Mouse (Mus musculus): ENCODE results near the gene Mrpl51.

The Mrpl51 gene

GRCm38 (mm10) chr6:125192016-125192714 is 564 bp downstream of the Mrpl51 start:
- peak; percentile 96 for DNase-seq (ENCODE audit: low read depth, low spot score)

DNA sequence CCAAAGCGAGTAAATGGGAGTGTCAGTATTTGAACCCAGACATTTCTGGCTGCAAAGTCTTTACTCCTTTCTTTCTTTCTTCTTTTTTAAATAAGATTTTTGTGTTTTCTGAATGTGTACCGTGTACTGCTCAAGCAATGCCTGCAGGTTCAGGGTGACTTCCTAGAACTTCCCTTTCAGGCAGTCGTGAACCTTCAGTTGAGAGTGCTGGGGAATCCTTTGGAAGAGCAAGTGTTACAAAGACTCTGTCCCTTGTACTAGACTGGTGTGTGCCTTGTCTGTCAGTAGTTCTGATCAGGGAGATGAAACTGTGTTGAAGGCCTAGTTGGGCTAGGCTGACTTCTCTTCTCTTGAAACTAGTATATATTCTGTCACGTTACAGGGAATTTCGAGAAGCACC is 1.2 kb downstream of the Mrpl51 start:
- DNase-seq (ENCODE audit: low read depth, low spot score), result no peak

GRCm38 (mm10) chr6:125193390-125193789 is 1.8 kb downstream of the Mrpl51 start:
- DNase-seq (ENCODE audit: low read depth, low spot score), result no peak

- no peak for DNase-seq (ENCODE audit: low read depth, low spot score)
These were observed 4.0 kb downstream of the Mrpl51 start for GRCm38 (mm10) chr6:125195541-125196075.

DNA sequence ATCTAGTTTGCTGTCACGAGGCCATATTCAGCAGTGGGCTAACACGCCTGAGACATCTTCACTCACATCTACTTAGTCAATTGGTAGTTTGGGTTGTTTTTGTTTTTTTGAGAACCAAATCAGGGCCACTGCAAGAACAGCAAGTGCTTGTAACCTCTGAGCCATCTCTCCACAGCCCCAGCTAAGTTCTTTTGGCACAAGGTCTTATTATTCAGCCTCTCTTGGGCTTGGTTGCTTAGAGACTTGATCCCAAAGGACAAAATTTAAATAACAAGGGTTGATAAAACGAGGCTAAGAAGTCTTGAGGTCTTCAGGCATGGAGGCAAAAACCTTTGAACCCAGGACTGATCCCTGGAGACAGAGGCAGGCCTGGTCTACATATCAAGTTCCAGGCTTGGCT is 4.7 kb downstream of the Mrpl51 start:
- DNase-seq (ENCODE audit: low read depth, low spot score), result no peak

GRCm38 (mm10) chr6:125197166-125197565 is 5.6 kb downstream of the Mrpl51 start:
- DNase-seq (ENCODE audit: low read depth, low spot score), result no peak

GRCm38 (mm10) chr6:125210436-125210835 is 18.8 kb downstream of the Mrpl51 start:
- DNase-seq (ENCODE audit: low read depth, low spot score), result no peak

GRCm38 (mm10) chr6:125212621-125213020 is 21.0 kb downstream of the Mrpl51 start:
- no peak for DNase-seq (ENCODE audit: low read depth, low spot score)

DNA sequence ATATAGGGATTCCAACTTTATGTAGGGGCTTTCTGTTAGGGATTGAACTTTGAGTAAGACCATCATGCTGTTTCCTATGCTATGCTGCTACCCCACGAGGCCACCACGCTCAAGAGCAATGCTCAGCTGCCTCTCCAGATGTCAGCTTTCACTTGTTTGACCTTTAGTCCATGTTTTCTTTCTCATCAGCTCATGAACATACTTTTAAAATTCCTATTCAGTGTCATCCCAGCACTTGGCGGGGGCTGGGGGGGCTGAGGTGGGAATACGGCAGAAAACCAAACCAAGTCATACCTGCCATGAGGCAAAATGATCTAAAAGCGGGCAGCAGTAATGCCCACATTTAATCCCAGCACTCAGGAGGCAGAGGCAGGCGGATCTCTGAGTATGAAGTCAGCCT is 21.5 kb downstream of the Mrpl51 start:
- DNase-seq (ENCODE audit: low read depth, low spot score), result no peak

GRCm38 (mm10) chr6:125213715-125214114 is 22.1 kb downstream of the Mrpl51 start:
- DNase-seq (ENCODE audit: low read depth, low spot score), result no peak

GRCm38 (mm10) chr6:125215148-125215954 is 23.8 kb downstream of the Mrpl51 start, which contains the start of gene Vamp1:
Gene Vamp1 (plus strand): TSS chr6:125215551.
- peak; percentile 95 for DNase-seq (ENCODE audit: low read depth, low spot score)

GRCm38 (mm10) chr6:125216898-125217297 is 25.3 kb downstream of the Mrpl51 start:
- DNase-seq (ENCODE audit: low read depth, low spot score), result no peak

GRCm38 (mm10) chr6:125217899-125218298 is 26.3 kb downstream of the Mrpl51 start:
- no peak for DNase-seq (ENCODE audit: low read depth, low spot score)

GRCm38 (mm10) chr6:125218963-125219362 is 27.4 kb downstream of the Mrpl51 start:
- DNase-seq (ENCODE audit: low read depth, low spot score), result peak; percentile 84

- no peak for DNase-seq (ENCODE audit: low read depth, low spot score)
These were observed 29.6 kb downstream of the Mrpl51 start for GRCm38 (mm10) chr6:125221115-125221745.

- no peak for DNase-seq (ENCODE audit: low read depth, low spot score)
These were observed 30.5 kb downstream of the Mrpl51 start for GRCm38 (mm10) chr6:125222146-125222545.

DNA sequence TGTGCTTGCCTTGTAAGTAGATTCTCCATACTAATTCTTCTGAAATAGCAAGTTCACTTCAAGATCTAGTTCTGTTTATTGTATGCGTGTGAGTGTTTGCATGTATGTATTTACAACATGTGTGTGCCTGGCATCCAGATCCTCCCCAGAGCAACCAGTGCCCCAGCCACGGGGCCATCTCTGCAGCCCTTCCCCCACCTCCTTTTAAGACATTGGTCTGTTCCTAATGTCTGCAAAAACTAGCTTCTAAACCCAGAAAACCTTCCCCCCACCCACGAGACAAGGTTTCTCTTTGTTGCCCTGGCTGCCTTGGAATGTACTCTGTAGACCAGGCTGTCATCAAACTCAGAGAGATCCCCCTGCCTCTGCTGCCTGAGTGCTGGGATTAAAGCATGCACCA is 31.0 kb downstream of the Mrpl51 start:
- DNase-seq (ENCODE audit: low read depth, low spot score), result no peak

GRCm38 (mm10) chr6:125225518-125226115 is 34.0 kb downstream of the Mrpl51 start:
- DNase-seq (ENCODE audit: low read depth, low spot score), result peak; percentile 35

- no peak for DNase-seq (ENCODE audit: low read depth, low spot score)
These were observed 39.0 kb downstream of the Mrpl51 start for GRCm38 (mm10) chr6:125230571-125230970.

DNA sequence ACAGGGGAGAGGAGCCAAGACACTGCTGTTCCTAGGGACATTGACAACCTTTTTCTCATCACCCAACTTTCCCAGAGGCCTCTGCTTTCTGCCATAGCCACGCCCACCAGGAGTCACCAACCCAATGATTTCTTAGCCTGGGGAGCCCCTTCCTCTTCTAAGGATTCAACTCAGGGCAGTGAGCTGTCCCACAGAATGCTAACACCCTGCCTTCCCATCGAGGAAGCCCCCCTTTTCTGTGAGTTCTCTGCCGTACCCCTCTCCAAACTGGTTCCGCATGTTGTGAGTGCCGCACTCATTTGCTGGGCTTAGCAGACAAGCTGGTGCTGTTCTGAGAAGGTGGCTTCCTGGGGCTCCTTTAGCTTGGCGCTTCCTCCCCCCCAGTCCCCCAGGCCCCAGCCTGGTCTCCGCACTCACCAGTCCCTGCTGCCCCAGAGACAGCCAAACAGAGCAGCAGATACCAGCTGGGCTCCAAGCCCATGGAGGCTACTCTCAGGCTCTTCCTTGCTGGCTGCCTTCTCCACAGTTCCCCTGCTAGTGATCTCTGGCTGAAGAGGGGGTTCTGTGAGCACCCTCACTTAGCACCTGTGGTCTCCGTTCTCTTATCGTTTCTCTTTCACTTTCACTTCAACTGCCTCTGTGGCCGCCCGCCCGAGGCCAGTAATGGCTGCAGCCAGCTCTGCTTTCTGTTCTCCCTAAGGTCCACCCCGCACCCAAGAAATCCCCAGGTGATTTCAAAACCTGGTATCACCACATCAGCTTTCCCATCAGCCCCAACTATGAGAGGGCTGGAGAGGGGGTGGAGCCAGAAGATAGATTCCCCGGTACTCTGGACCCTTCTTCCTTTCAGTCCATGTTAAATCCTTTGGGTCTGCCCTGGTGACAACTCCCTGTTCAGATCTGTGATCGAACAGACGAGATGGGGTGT is 39.8 kb downstream of the Mrpl51 start, which contains the start of gene Tapbpl:
Gene Tapbpl (minus strand): TSS at position 744 of the 928 bp plus-strand sequence.
- DNase-seq (ENCODE audit: low read depth, low spot score), result peak; percentile 67

DNA sequence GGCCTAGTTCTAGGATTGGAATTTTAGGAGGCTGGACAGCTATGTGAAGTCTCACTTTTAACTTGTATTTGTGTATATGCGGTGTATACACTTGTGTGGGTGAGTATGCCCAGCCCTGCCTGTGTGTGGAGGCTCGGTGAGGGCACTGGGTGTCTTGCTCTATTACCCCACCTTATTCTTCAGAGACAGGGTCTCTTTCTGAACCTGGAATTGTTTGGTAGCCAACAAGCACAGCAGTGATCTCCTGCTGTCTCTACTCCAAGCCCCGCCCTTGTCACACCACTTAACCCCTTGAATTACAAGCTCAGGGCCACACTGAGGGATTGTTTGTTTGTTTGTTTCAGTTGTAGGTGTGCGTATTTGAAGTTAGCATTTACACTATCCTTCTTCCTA is 40.4 kb downstream of the Mrpl51 start:
- no peak for DNase-seq (ENCODE audit: low read depth, low spot score)

All from 3T3-L1 (cell line).